Mouse (Mus musculus) left cerebral cortex, adult 8-10 months (tissue): Measurements from ENCODE around the gene Zfp553. TPM values are rescaled to one million over a fixed set of nuclear protein-coding genes. Genes with fewer than 3 reads are reported as not detected.
"Not testable (repeated sequence)": the region's sequence is repeated elsewhere in the genome, so short reads cannot be mapped to it uniquely, and the experiment has no call there.

Experiments
- DNase-seq, 2 experiments: peaks; one replicate each; pipeline ENCODE4 v3.0.0; 2022; ENCODE audit warnings: low spot score in 2 of 2
- total RNA-seq, 4 experiments: library from RNA; stranded (reverse); gene quantifications; 2 replicates each; pipeline ENCODE4 v1.2.4; 2022

Zfp553 gene
- total RNA-seq, 4 experiments from 2014 or later, result 18.2 to 21.2 (median 21.0) TPM

- DNase-seq, result no peak
Measured at GRCm38 (mm10) chr7:127231826-127232621, 837 bp upstream of the Zfp553 start.

GRCm38 (mm10) chr7:127233368-127233749 lies 498 bp downstream of the Zfp553 start:
- no peak for DNase-seq

GRCm38 (mm10) chr7:127233765-127234164 lies 904 bp downstream of the Zfp553 start:
- no peak for DNase-seq

- no peak for DNase-seq
Measured at GRCm38 (mm10) chr7:127234777-127235176, 1.9 kb downstream of the Zfp553 start.

- no peak for DNase-seq
Measured at GRCm38 (mm10) chr7:127243361-127243867, 10.6 kb downstream of the Zfp553 start.

GRCm38 (mm10) chr7:127243870-127244657 lies 11.2 kb downstream of the Zfp553 start, which contains the start of gene Zfp771:
TSS of gene Zfp771 (plus strand) at chr7:127244274.
- DNase-seq, result peak; percentile 79 to 94

GRCm38 (mm10) chr7:127244658-127245510 lies 12.0 kb downstream of the Zfp553 start:
- DNase-seq, result no peak

GRCm38 (mm10) chr7:127250511-127250910 lies 17.6 kb downstream of the Zfp553 start:
- not testable (repeated sequence) for DNase-seq

- no peak for DNase-seq
Measured at GRCm38 (mm10) chr7:127252414-127252813, 19.6 kb downstream of the Zfp553 start.

GRCm38 (mm10) chr7:127253341-127253740 lies 20.5 kb downstream of the Zfp553 start:
- no peak for DNase-seq

- DNase-seq, result peak; percentile 84 to 93
Measured at GRCm38 (mm10) chr7:127253821-127254769, 21.2 kb downstream of the Zfp553 start.

GRCm38 (mm10) chr7:127255008-127255407 lies 22.1 kb downstream of the Zfp553 start:
- no peak for DNase-seq

GRCm38 (mm10) chr7:127255965-127256364 lies 23.1 kb downstream of the Zfp553 start:
- DNase-seq, result no peak

- DNase-seq, result no peak
Measured at GRCm38 (mm10) chr7:127256518-127256917, 23.7 kb downstream of the Zfp553 start.

GRCm38 (mm10) chr7:127259186-127259905 lies 26.5 kb downstream of the Zfp553 start:
- DNase-seq, result no peak

GRCm38 (mm10) chr7:127260309-127261111 lies 27.6 kb downstream of the Zfp553 start, which contains the start of gene Dctpp1:
TSS of gene Dctpp1 (minus strand) at chr7:127260709.
- peak; percentile 95 to 99 for DNase-seq

GRCm38 (mm10) chr7:127262218-127262961 lies 29.5 kb downstream of the Zfp553 start:
- no peak for DNase-seq

- DNase-seq, result no peak
Measured at GRCm38 (mm10) chr7:127263526-127263925, 30.7 kb downstream of the Zfp553 start.
